Mouse (Mus musculus): ENCODE measurements around the gene A630089N07Rik.

Gene A630089N07Rik

DNA sequence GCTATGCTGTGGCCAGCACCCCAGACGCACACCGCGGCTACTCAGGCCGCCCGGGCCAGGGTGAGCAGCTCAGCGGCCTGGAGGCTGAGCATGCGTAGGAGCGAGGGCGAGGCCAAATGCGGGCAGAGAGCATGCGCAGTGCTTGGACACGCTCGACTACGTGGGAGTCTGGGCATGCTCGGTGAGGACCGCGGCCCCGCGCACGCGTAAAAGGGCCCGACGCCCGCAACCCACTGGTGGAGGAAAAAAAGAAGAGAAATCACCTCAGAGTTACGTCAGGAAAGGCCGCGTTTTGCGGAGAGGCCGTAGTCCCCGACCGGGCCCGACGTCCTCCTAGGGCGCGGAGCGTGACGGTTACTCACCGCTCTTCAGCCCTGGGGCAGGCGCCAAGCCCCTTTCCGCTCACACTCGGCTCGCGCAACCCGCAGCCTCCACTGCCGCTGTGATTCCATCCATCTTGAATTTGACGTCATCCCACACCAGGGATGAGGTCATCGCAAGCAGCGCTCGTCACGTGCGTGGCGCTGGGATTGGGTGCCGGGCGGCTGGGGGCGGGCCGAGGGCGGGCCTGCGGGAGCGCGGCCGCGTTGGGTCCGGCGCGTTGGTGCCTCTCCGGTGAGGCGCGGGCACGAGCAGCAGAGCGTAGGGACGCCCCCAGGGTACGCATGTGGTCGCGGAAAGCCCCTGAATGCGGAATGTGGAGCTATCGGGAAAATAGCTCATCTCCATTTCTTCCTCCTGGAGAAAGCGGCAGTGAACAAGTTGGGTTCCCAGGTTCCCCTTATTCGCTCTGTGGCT lies 119.9 kb downstream of the A630089N07Rik start, which contains the start of the genes C2cd2 and Zbtb21:
TSS of gene C2cd2 (minus strand) at position 448 of the 798 bp plus-strand sequence.
TSS of gene Zbtb21 (minus strand) at position 472 of the 798 bp plus-strand sequence.
- peak; percentile 99 for DNase-seq (ENCODE audit: low spot score)

DNA sequence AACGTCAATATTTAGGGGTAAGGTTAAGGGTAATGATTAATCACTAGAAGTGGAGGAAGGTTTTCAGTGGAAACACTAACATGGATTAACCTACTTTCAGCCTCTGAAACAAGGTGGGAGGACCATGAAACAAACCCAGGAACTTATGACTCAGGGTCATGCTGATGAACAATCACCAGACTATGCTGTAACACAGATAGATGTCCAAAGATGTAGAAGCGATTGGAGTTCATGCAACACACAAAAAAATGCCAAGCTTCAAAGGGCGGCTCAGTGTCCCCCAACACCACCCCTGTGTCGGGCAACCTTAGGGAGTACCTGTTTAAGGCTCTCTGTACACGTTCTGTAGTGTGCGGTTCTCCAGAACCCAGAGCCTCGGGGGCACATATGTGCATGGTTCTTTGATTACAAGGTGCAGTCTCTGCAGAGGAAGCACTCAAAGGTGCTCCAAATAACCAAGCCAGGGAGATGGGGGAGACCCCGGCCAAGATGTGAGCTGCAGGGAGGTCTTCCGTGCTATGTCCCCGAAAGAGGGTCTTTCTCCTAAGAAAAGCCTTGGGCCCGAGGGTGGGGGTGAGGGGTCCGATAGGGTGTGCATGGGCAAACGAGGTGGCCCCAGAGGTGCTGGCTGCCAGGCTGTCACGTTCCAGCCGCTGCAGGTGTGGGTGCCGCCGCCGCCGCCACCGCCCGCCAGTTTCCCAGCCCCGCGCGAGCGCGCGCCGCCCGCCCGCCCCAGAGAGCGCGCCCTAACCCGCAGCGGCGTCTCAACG lies 120.7 kb downstream of the A630089N07Rik start:
- peak; percentile 39 for DNase-seq (ENCODE audit: low spot score)

DNA sequence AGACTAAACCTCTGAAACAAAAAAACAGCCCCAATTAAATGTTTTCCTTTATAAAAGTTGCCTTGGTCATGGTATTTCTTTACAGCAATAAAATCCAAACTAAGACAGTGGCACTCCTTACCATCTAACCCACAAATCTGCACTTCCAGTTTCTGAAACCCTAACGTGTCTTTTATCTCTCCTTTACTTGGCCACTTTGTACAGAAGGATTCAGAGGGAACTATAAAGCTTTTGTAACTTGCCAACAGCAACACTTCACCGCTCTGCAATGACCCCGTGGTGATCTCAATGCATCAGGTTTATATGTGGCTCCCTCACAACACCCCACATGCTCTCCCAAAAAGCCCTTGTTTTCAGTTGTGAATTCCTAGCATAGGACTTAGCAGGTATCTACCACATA lies 121.9 kb downstream of the A630089N07Rik start:
- no peak for DNase-seq (ENCODE audit: low spot score)

DNA sequence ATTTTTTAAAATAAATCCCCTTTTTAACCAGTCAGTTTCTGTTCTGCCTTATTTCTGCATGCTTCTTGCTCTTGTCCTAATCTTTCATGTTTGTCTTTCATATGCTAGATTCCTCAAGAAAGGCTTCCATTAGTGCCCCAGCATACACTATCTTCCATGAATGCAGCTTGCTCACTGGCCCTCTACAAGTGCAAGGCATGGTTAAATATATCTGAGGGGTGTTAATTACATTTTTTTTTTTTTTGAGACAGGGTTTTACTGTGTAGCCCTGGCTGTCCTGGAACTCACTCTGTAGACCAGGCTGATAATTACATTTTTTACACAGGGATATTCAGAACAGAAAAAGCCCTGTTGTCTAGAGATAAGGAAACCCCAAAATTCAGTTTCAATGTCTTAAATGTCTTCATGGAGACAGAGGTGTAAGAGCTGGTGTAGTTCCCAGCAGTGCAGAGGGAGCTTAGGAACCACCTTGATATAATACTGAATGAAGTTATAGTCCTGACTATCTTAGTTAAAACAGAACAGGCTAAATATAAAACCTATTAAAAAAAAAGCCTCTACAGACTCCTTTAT lies 123.8 kb downstream of the A630089N07Rik start:
- DNase-seq (ENCODE audit: low spot score), result no peak

- no peak for DNase-seq (ENCODE audit: low spot score)
These were observed 124.6 kb downstream of the A630089N07Rik start for GRCm38 (mm10) chr16:97957626-97958025.

GRCm38 (mm10) chr16:97956011-97956410 lies 126.2 kb downstream of the A630089N07Rik start:
- DNase-seq (ENCODE audit: low spot score), result no peak

- DNase-seq (ENCODE audit: low spot score), result no peak
These were observed 128.9 kb downstream of the A630089N07Rik start for GRCm38 (mm10) chr16:97953300-97953699.

GRCm38 (mm10) chr16:97952801-97953200 lies 129.4 kb downstream of the A630089N07Rik start:
- DNase-seq (ENCODE audit: low spot score), result no peak

- DNase-seq (ENCODE audit: low spot score), result no peak
These were observed 129.9 kb downstream of the A630089N07Rik start for GRCm38 (mm10) chr16:97952371-97952770.

All from adipocyte (in vitro differentiated cells).